Comparison of ENCODE assay signal across 14 mouse cellular contexts in genomic region chr14:30011886-30012560, GRCm38 (mm10). TPM values are rescaled to one million over a fixed set of nuclear protein-coding genes. Genes with fewer than 3 reads are reported as not detected.
DNase-seq lines count a peak whose midpoint lies in the region; ATAC-seq lines count a peak whose summit lies in the region.
"Had no signal": no experiment of that assay in that cellular context is flagged by ENCODE, and none has a peak within 500 bp of the region (broad histone marks: within the 10 kb centered on the region; RNA-seq: fewer than 3 reads in every experiment).

No protein-coding gene starts in this region.

- peaks cover 9% of the 10 kb centered on the region; the same call in 1 of the 2 replicates for H3K4me1 ChIP-seq in forebrain, embryonic 14.5 days (ENCODE audit: control insufficient read depth, insufficient read depth, low read length)
- H3K4me1 ChIP-seq in forebrain, embryonic 15.5 days = peaks cover 21% of the 10 kb centered on the region
- H3K4me1 ChIP-seq in midbrain, embryonic 11.5 days (ENCODE audit: control insufficient read depth, insufficient read depth, low read length) = 0 out of 2 replicates have a peak, but pooled peaks cover 2% of the 10 kb centered on the region
- H3K4me1 ChIP-seq in midbrain, embryonic 16.5 days (ENCODE audit: control insufficient read depth, insufficient read depth, low read length) = peaks cover 3% of the 10 kb centered on the region
- H3K4me1 ChIP-seq in limb, embryonic 13.5 days = peaks cover 30% of the 10 kb centered on the region

- 78% methylated on average over 10 of the region's 10 CpGs for WGBS in forebrain, embryonic 14.5 days
- WGBS in forebrain, embryonic 15.5 days = 83% methylated on average over 10 of the region's 10 CpGs
- 87% methylated on average over 10 of the region's 10 CpGs for WGBS in midbrain, embryonic 11.5 days
- 88% methylated on average over 10 of the region's 10 CpGs for WGBS in midbrain, embryonic 16.5 days
- 71% methylated on average over 10 of the region's 10 CpGs for WGBS in limb, embryonic 13.5 days

- no peak overlapping the region for H3K4me3 ChIP-seq in forebrain, embryonic 14.5 days (ENCODE audit: low read depth, low read length)
- H3K4me3 ChIP-seq in forebrain, embryonic 15.5 days = no peak overlapping the region
- H3K4me3 ChIP-seq in midbrain, embryonic 11.5 days (ENCODE audit: low read depth, low read length) = no peak overlapping the region
- no peak overlapping the region for H3K4me3 ChIP-seq in midbrain, embryonic 16.5 days (ENCODE audit: low read depth, low read length)
- H3K4me3 ChIP-seq in limb, embryonic 13.5 days = no peak overlapping the region
- H3K4me3 ChIP-seq: embryonic facial prominence, embryonic 12.5 days; midbrain, embryonic 10.5 days had no signal

- no peaks in the 10 kb centered on the region for H3K9me3 ChIP-seq in forebrain, embryonic 14.5 days (replicated peaks; ENCODE audit: control insufficient read depth, low read length)
- H3K9me3 ChIP-seq in forebrain, embryonic 15.5 days = no peaks in the 10 kb centered on the region
- H3K9me3 ChIP-seq in midbrain, embryonic 11.5 days (ENCODE audit: control insufficient read depth, low read length) = no peaks in the 10 kb centered on the region
- H3K9me3 ChIP-seq in midbrain, embryonic 16.5 days (replicated peaks; ENCODE audit: control insufficient read depth, low read length, poor library complexity, severe bottlenecking) = no peaks in the 10 kb centered on the region
- H3K9me3 ChIP-seq in limb, embryonic 13.5 days = no peaks in the 10 kb centered on the region
- H3K9me3 ChIP-seq: embryonic facial prominence, embryonic 12.5 days; midbrain, embryonic 10.5 days had no signal

- no peak for ATAC-seq in forebrain, embryonic 14.5 days
- ATAC-seq in forebrain, embryonic 15.5 days (replicated peaks) = no peak
- no peak for ATAC-seq in midbrain, embryonic 11.5 days (ENCODE audit: low FRiP score)
- no peak for ATAC-seq in midbrain, embryonic 16.5 days
- ATAC-seq in limb, embryonic 13.5 days (ENCODE audit: low FRiP score, low read depth) = no peak

- no peak overlapping the region for H3K9ac ChIP-seq in forebrain, embryonic 14.5 days (ENCODE audit: low read length)
- H3K9ac ChIP-seq in forebrain, embryonic 15.5 days (replicated peaks) = no peak overlapping the region
- no peak overlapping the region for H3K9ac ChIP-seq in midbrain, embryonic 11.5 days (ENCODE audit: low read length)
- no peak overlapping the region for H3K9ac ChIP-seq in midbrain, embryonic 16.5 days (ENCODE audit: low read depth, low read length)
- H3K9ac ChIP-seq in limb, embryonic 13.5 days = no peak overlapping the region
- H3K9ac ChIP-seq: embryonic facial prominence, embryonic 12.5 days had no signal

- H3K27me3 ChIP-seq in forebrain, embryonic 14.5 days (replicated peaks; ENCODE audit: control insufficient read depth, insufficient read depth, low read length) = peaks cover 6% of the 10 kb centered on the region
- H3K27me3 ChIP-seq in forebrain, embryonic 15.5 days = 0 out of 2 replicates have a peak, but pooled peaks cover 3% of the 10 kb centered on the region
- peaks cover 8% of the 10 kb centered on the region; the same call in 1 of the 2 replicates for H3K27me3 ChIP-seq in midbrain, embryonic 11.5 days (ENCODE audit: control insufficient read depth, insufficient read depth, low read length)
- H3K27me3 ChIP-seq in midbrain, embryonic 16.5 days (ENCODE audit: control insufficient read depth, insufficient read depth, low read depth, low read length) = peaks cover 5% of the 10 kb centered on the region
- H3K27me3 ChIP-seq in limb, embryonic 13.5 days = peaks cover 37% of the 10 kb centered on the region

- H3K4me2 ChIP-seq in forebrain, embryonic 14.5 days (ENCODE audit: low read length) = no peak overlapping the region
- H3K4me2 ChIP-seq in forebrain, embryonic 15.5 days (replicated peaks) = no peak overlapping the region
- no peak overlapping the region for H3K4me2 ChIP-seq in midbrain, embryonic 11.5 days
- no peak overlapping the region for H3K4me2 ChIP-seq in midbrain, embryonic 16.5 days (ENCODE audit: low read length)
- H3K4me2 ChIP-seq in limb, embryonic 13.5 days (replicated peaks) = no peak overlapping the region
- H3K4me2 ChIP-seq: embryonic facial prominence, embryonic 12.5 days had no signal

- DNase-seq in forebrain, embryonic 14.5 days (ENCODE audit: low spot score) = peak; percentile 30
- peak; percentile 2 for DNase-seq in midbrain, embryonic 11.5 days (ENCODE audit: low spot score, missing footprints)
- DNase-seq in fibroblast of lung, adult 2 months (ENCODE audit: low read depth) = peak; percentile 85
- no peak for DNase-seq in embryo, embryonic 10 days (ENCODE audit: low spot score)
- no peak for DNase-seq in spleen, postnatal 4 days (ENCODE audit: low spot score in 2 of 2)
- DNase-seq: gastrocnemius, postnatal 10 days; heart, postnatal 36 days; thymus, adult 2 months had no signal

- no peak overlapping the region for H3K27ac ChIP-seq in forebrain, embryonic 14.5 days (ENCODE audit: low read depth, low read length)
- H3K27ac ChIP-seq in forebrain, embryonic 15.5 days (replicated peaks) = no peak overlapping the region
- H3K27ac ChIP-seq in midbrain, embryonic 11.5 days (ENCODE audit: low read depth, low read length) = no peak overlapping the region
- H3K27ac ChIP-seq in midbrain, embryonic 16.5 days (ENCODE audit: low read length) = no peak overlapping the region
- peak overlapping the region; percentile 72 for H3K27ac ChIP-seq in limb, embryonic 13.5 days
- H3K27ac ChIP-seq: embryonic facial prominence, embryonic 12.5 days; midbrain, embryonic 10.5 days had no signal

- no peaks in the 10 kb centered on the region for H3K36me3 ChIP-seq in forebrain, embryonic 14.5 days (ENCODE audit: control insufficient read depth, insufficient read depth, low read length)
- H3K36me3 ChIP-seq in forebrain, embryonic 15.5 days = no peaks in the 10 kb centered on the region
- H3K36me3 ChIP-seq in midbrain, embryonic 11.5 days (ENCODE audit: control insufficient read depth, insufficient read depth, low read length) = no peaks in the 10 kb centered on the region
- H3K36me3 ChIP-seq in midbrain, embryonic 16.5 days (ENCODE audit: control insufficient read depth, insufficient read depth, low read length) = no peaks in the 10 kb centered on the region
- H3K36me3 ChIP-seq in limb, embryonic 13.5 days = no peaks in the 10 kb centered on the region
- H3K36me3 ChIP-seq: embryonic facial prominence, embryonic 12.5 days; midbrain, embryonic 10.5 days had no signal

RNA-seq across cellular contexts. Expression of gene Chdh, which starts 3.2 kb away (rescaled TPM):
- polyA plus RNA-seq in forebrain, embryonic 14.5 days (2014; fragmentation: Nextera tagmentation; extraction: Ambion mirVana) = 0.22 TPM in 1 of 2 replicates, not detected in the other
- 0.22 and 0.25 TPM in 2 replicates for polyA plus RNA-seq in forebrain, embryonic 15.5 days (2015; fragmentation: Nextera tagmentation; extraction: Ambion mirVana)
- polyA plus RNA-seq in midbrain, embryonic 11.5 days (2014; fragmentation: Nextera tagmentation; extraction: Ambion mirVana) = 0.04 TPM in 2 replicates
- polyA plus RNA-seq in midbrain, embryonic 16.5 days (2015; fragmentation: Nextera tagmentation; extraction: Ambion mirVana) = 0.37 and 1.0 TPM in 2 replicates
- 0.24 TPM in 2 replicates for polyA plus RNA-seq in limb, embryonic 13.5 days (2015; fragmentation: Nextera tagmentation; extraction: Ambion mirVana)
- polyA plus RNA-seq: limb, embryonic 11.5 days; midbrain, embryonic 10.5 days had no signal

RNA-seq across cellular contexts. Expression of gene Il17rb, which starts 3.3 kb away (rescaled TPM):
- 0.94 and 0.95 TPM in 2 replicates for polyA plus RNA-seq in forebrain, embryonic 14.5 days (2014; fragmentation: Nextera tagmentation; extraction: Ambion mirVana)
- 1.3 and 1.8 TPM in 2 replicates for polyA plus RNA-seq in forebrain, embryonic 15.5 days (2015; fragmentation: Nextera tagmentation; extraction: Ambion mirVana)
- 0.93 and 1.0 TPM in 2 replicates for polyA plus RNA-seq in midbrain, embryonic 11.5 days (2014; fragmentation: Nextera tagmentation; extraction: Ambion mirVana)
- 1.8 and 2.4 TPM in 2 replicates for polyA plus RNA-seq in midbrain, embryonic 16.5 days (2015; fragmentation: Nextera tagmentation; extraction: Ambion mirVana)
- 0.93 and 1.1 TPM in 2 replicates for polyA plus RNA-seq in limb, embryonic 13.5 days (2015; fragmentation: Nextera tagmentation; extraction: Ambion mirVana)

RNA-seq across cellular contexts. Expression of gene Actr8, which starts 33.9 kb away (rescaled TPM):
- 66.1 and 75.8 TPM in 2 replicates for polyA plus RNA-seq in forebrain, embryonic 14.5 days (2014; fragmentation: Nextera tagmentation; extraction: Ambion mirVana)
- 85.2 and 86.6 TPM in 2 replicates for polyA plus RNA-seq in forebrain, embryonic 15.5 days (2015; fragmentation: Nextera tagmentation; extraction: Ambion mirVana)
- polyA plus RNA-seq in midbrain, embryonic 11.5 days (2014; fragmentation: Nextera tagmentation; extraction: Ambion mirVana) = 74.5 and 77.6 TPM in 2 replicates
- polyA plus RNA-seq in midbrain, embryonic 16.5 days (2015; fragmentation: Nextera tagmentation; extraction: Ambion mirVana) = 74.0 and 80.7 TPM in 2 replicates
- 69.8 and 71.9 TPM in 2 replicates for polyA plus RNA-seq in limb, embryonic 13.5 days (2015; fragmentation: Nextera tagmentation; extraction: Ambion mirVana)

RNA-seq across cellular contexts. Expression of gene Selenok, which starts 43.9 kb away (rescaled TPM):
- polyA plus RNA-seq in forebrain, embryonic 14.5 days (2014; fragmentation: Nextera tagmentation; extraction: Ambion mirVana) = 389 and 423 TPM in 2 replicates
- polyA plus RNA-seq in forebrain, embryonic 15.5 days (2015; fragmentation: Nextera tagmentation; extraction: Ambion mirVana) = 440 and 448 TPM in 2 replicates
- polyA plus RNA-seq in midbrain, embryonic 11.5 days (2014; fragmentation: Nextera tagmentation; extraction: Ambion mirVana) = 301 and 306 TPM in 2 replicates
- 410 and 411 TPM in 2 replicates for polyA plus RNA-seq in midbrain, embryonic 16.5 days (2015; fragmentation: Nextera tagmentation; extraction: Ambion mirVana)
- 298 and 303 TPM in 2 replicates for polyA plus RNA-seq in limb, embryonic 13.5 days (2015; fragmentation: Nextera tagmentation; extraction: Ambion mirVana)

Comparison
In these comparisons a context has a peak if more than half of its experiments do, and no peak if none do; other contexts are left out.
1. DNase-seq: peak in forebrain, embryonic 14.5 days (single experiment), midbrain, embryonic 11.5 days (single experiment) and fibroblast of lung, adult 2 months (single experiment); none in embryo, embryonic 10 days (single experiment) and spleen, postnatal 4 days (0 of 2).